Mouse (Mus musculus) frontal cortex, adult 2 months (tissue): ENCODE data around the gene 4930432M17Rik. TPM values are rescaled to one million over a fixed set of nuclear protein-coding genes. Genes with fewer than 3 reads are reported as not detected.
A peak's percentile ranks its signal among the peaks of the same experiment; 100 is the strongest.

ENCODE experiments used
- DNase-seq, 2 experiments: peaks; one replicate each; pipeline ENCODE4 v3.0.0; 2022; ENCODE audit warnings: low spot score in 1 of 2; ENCODE audit errors: extremely low spot score in 1 of 2
- polyA plus RNA-seq: library from polyadenylated mRNA; depleted of rRNA; stranded (reverse); fragments of >200 nt; gene quantifications from 2 replicates; pipeline ENCODE4 v1.2.3, GENCODE M21; 2012

4930432M17Rik gene
- polyA plus RNA-seq, 1 experiment, result not detected

- DNase-seq, result no peak
These were observed 33.3 kb downstream of the 4930432M17Rik start for GRCm38 (mm10) chr3:121703880-121704243.

GRCm38 (mm10) chr3:121706087-121706486 lies 35.5 kb downstream of the 4930432M17Rik start:
- no peak for DNase-seq

- DNase-seq, result no peak
These were observed 36.5 kb downstream of the 4930432M17Rik start for GRCm38 (mm10) chr3:121707106-121707505.

GRCm38 (mm10) chr3:121710894-121711531 lies 40.5 kb downstream of the 4930432M17Rik start:
- no peak for DNase-seq

GRCm38 (mm10) chr3:121712222-121712621 lies 41.7 kb downstream of the 4930432M17Rik start:
- no peak for DNase-seq

GRCm38 (mm10) chr3:121713151-121713701 lies 42.7 kb downstream of the 4930432M17Rik start:
- DNase-seq, result no peak

- DNase-seq, result no peak
These were observed 43.3 kb downstream of the 4930432M17Rik start for GRCm38 (mm10) chr3:121713816-121714215.

GRCm38 (mm10) chr3:121714461-121714860 lies 43.9 kb downstream of the 4930432M17Rik start:
- no peak for DNase-seq

GRCm38 (mm10) chr3:121715336-121715735 lies 44.8 kb downstream of the 4930432M17Rik start:
- DNase-seq, result no peak

GRCm38 (mm10) chr3:121715741-121716459 lies 45.3 kb downstream of the 4930432M17Rik start:
- DNase-seq, result peak in 1 of 2 experiments; percentile 55

- no peak for DNase-seq
These were observed 45.9 kb downstream of the 4930432M17Rik start for GRCm38 (mm10) chr3:121716480-121716879.

- no peak for DNase-seq
These were observed 48.1 kb downstream of the 4930432M17Rik start for GRCm38 (mm10) chr3:121718679-121719078.

GRCm38 (mm10) chr3:121719701-121720100 lies 49.1 kb downstream of the 4930432M17Rik start:
- DNase-seq, result no peak

GRCm38 (mm10) chr3:121720801-121721690 lies 50.5 kb downstream of the 4930432M17Rik start:
- no peak for DNase-seq

GRCm38 (mm10) chr3:121721691-121722070 lies 51.1 kb downstream of the 4930432M17Rik start:
- no peak for DNase-seq

GRCm38 (mm10) chr3:121722971-121723844 lies 52.6 kb downstream of the 4930432M17Rik start, which contains the start of gene F3:
Gene F3, plus strand, starts transcription at chr3:121723537.
- DNase-seq, result peak in 1 of 2 experiments; percentile 72

- DNase-seq, result no peak
These were observed 53.5 kb downstream of the 4930432M17Rik start for GRCm38 (mm10) chr3:121723968-121724524.

- no peak for DNase-seq
These were observed 54.0 kb downstream of the 4930432M17Rik start for GRCm38 (mm10) chr3:121724553-121724952.

- DNase-seq, result no peak
These were observed 55.1 kb downstream of the 4930432M17Rik start for GRCm38 (mm10) chr3:121725651-121726050.
